15 mouse cellular contexts compared by ENCODE assay signal in genomic region chr17:29834768-29835167, GRCm38 (mm10).
A peak's percentile ranks its signal among the peaks of the same experiment; 100 is the strongest.
DNase-seq lines count a peak whose midpoint lies in the region; ATAC-seq and TF ChIP-seq lines count a peak whose summit lies in the region.
"Had no signal": no experiment of that assay in that cellular context is flagged by ENCODE, and none has a peak within 500 bp of the region (broad histone marks: within the 10 kb centered on the region; RNA-seq: fewer than 3 reads in every experiment).

No protein-coding gene starts in this region.

- no peak overlapping the region for H3K9ac ChIP-seq in forebrain, postnatal 0 days

- H3K4me1 ChIP-seq in forebrain, postnatal 0 days (ENCODE audit: insufficient read depth) = no peaks in the 10 kb centered on the region

- H3K36me3 ChIP-seq in forebrain, postnatal 0 days (ENCODE audit: insufficient read depth) = no peaks in the 10 kb centered on the region; the same call in 1 of the 2 replicates

- peak overlapping the region; percentile 62 for H3K27ac ChIP-seq in forebrain, postnatal 0 days (ENCODE audit: low read depth, low read length)

- ATAC-seq in forebrain, postnatal 0 days = peak; percentile 38; the same call in 1 of the 2 replicates
- ATAC-seq: CD4-positive, CD25-positive, alpha-beta regulatory T cell, adult 4 months had no signal

- H3K4me3 ChIP-seq in forebrain, postnatal 0 days (ENCODE audit: low read depth, low read length) = no peak overlapping the region
- H3K4me3 ChIP-seq: erythroblast, embryonic 14.5 days had no signal

- H3K9me3 ChIP-seq in forebrain, postnatal 0 days (ENCODE audit: low read length) = no peaks in the 10 kb centered on the region

- H3K4me2 ChIP-seq in forebrain, postnatal 0 days (ENCODE audit: low read depth) = no peak overlapping the region
- H3K4me2 ChIP-seq: liver, embryonic 11.5 days had no signal

- 45% methylated on average over 7 of the region's 7 CpGs for WGBS in forebrain, postnatal 0 days

- no peak for TF ChIP-seq POLR2A in brain, embryonic 14.5 days (IDR thresholded peaks at IDR 0.05; ENCODE audit: borderline replicate concordance, extremely low read depth, insufficient read depth, insufficient read length, poor library complexity, severe bottlenecking)

- DNase-seq in brain, embryonic 14.5 days (ENCODE audit: low read depth) = peak; percentile 89
- peak; percentile 85 to 87 for DNase-seq in cerebellum, adult 18-20 months
- DNase-seq in forebrain, postnatal 0 days = peak; percentile 71
- peak; percentile 61 to 75 for DNase-seq in layer of hippocampus, adult 8-10 months (ENCODE audit: low spot score in 2 of 2)
- no peak for DNase-seq in lung, postnatal 25 days (ENCODE audit: low spot score)
- DNase-seq in adrenal gland, adult 8-10 months = no peak
- no peak for DNase-seq in frontal cortex, postnatal 25 days (ENCODE audit: low spot score in 2 of 2)
- DNase-seq: adrenal gland, adult 2 months; kidney, adult 11 months; lung, postnatal 4 days; right cerebral cortex, postnatal 4 days; thymus, postnatal 36 days had no signal

- no peak for TF ChIP-seq CTCF in brain, embryonic 14.5 days (IDR thresholded peaks at IDR 0.05; ENCODE audit: borderline replicate concordance, extremely low read depth, insufficient read depth, insufficient read length)
- no peak for TF ChIP-seq CTCF in forebrain, postnatal 0 days (IDR thresholded peaks at IDR 0.05; ENCODE audit: low read depth)

- no peaks in the 10 kb centered on the region for H3K27me3 ChIP-seq in forebrain, postnatal 0 days (ENCODE audit: insufficient read depth, low read length)

Comparison
In these comparisons a context has a peak if more than half of its experiments do, and no peak if none do; other contexts are left out.
1. DNase-seq: peak in brain, embryonic 14.5 days (single experiment), cerebellum, adult 18-20 months (2 of 2), forebrain, postnatal 0 days (single experiment) and layer of hippocampus, adult 8-10 months (2 of 2); none in lung, postnatal 25 days (single experiment), adrenal gland, adult 8-10 months (single experiment) and frontal cortex, postnatal 25 days (0 of 2).